Mouse (Mus musculus) kidney, embryonic 16.5 days (tissue): Measurements from ENCODE around the gene Shisa8. TPM values are rescaled to one million over a fixed set of nuclear protein-coding genes. Genes with fewer than 3 reads are reported as not detected.

Experiments used
- ATAC-seq: fragments of 200-750 bp; cut with Nextera tagmentation; 2 replicates; pipeline ENCODE4 v1.8.0; 2017; ENCODE audit warnings: moderate TSS enrichment; ENCODE audit not compliant: low FRiP score, low TSS enrichment
- H3K27ac ChIP-seq: fragments of 300-500 bp; sonication (generic); 2 replicates; pipeline ENCODE4 v1.5.1; 2014; ENCODE audit warnings: low read length
- H3K27me3 ChIP-seq: fragments of 300-500 bp; sonication (generic); 2 replicates; pipeline ENCODE4 v1.6.1; 2014; ENCODE audit warnings: low read length, control low read depth, mixed read lengths; ENCODE audit not compliant: insufficient read depth
- H3K36me3 ChIP-seq: fragments of 300-500 bp; sonication (generic); 2 replicates; pipeline ENCODE4 v1.6.1; 2014; ENCODE audit warnings: low read length, control low read depth, mixed read lengths; ENCODE audit not compliant: insufficient read depth
- H3K4me1 ChIP-seq: fragments of 300-500 bp; sonication (generic); 2 replicates; pipeline ENCODE4 v1.6.1; 2014; ENCODE audit warnings: low read length, control low read depth, mixed read lengths; ENCODE audit not compliant: insufficient read depth
- H3K4me2 ChIP-seq: fragments of 300-500 bp; sonication (generic); replicated peaks from 2 replicates; pipeline ENCODE4 v1.6.1; 2014; ENCODE audit warnings: low read depth, low read length
- H3K4me3 ChIP-seq: fragments of 300-500 bp; sonication (generic); 2 replicates; pipeline ENCODE4 v1.5.1; 2014; ENCODE audit warnings: mild to moderate bottlenecking, low read length
- H3K9ac ChIP-seq: fragments of 300-500 bp; sonication (generic); replicated peaks from 2 replicates; pipeline ENCODE4 v1.6.1; 2014; ENCODE audit warnings: low read length
- H3K9me3 ChIP-seq: fragments of 300-500 bp; sonication (generic); 2 replicates; pipeline ENCODE4 v1.6.1; 2016; ENCODE audit warnings: low read length, control low read depth
- WGBS: fragments of 180-500 bp; shearing (Covaris S2); extraction: QIAGEN DNeasy Blood & Tissue Kit; methylation state at CpG from one replicate; pipeline ENCODE4 v1.1.7; 2014; 5-methylcytosine and 5-hydroxymethylcytosine counted together
- polyA plus RNA-seq: library from polyadenylated mRNA; unstranded; fragments of >200 nt; fragmentation: Nextera tagmentation; extraction: Ambion mirVana; gene quantifications from 2 replicates; pipeline ENCODE4 v1.2.1, GENCODE M21; 2015

The Shisa8 gene
- polyA plus RNA-seq, 1 experiment from 2014 or later: 0.41 TPM

DNA sequence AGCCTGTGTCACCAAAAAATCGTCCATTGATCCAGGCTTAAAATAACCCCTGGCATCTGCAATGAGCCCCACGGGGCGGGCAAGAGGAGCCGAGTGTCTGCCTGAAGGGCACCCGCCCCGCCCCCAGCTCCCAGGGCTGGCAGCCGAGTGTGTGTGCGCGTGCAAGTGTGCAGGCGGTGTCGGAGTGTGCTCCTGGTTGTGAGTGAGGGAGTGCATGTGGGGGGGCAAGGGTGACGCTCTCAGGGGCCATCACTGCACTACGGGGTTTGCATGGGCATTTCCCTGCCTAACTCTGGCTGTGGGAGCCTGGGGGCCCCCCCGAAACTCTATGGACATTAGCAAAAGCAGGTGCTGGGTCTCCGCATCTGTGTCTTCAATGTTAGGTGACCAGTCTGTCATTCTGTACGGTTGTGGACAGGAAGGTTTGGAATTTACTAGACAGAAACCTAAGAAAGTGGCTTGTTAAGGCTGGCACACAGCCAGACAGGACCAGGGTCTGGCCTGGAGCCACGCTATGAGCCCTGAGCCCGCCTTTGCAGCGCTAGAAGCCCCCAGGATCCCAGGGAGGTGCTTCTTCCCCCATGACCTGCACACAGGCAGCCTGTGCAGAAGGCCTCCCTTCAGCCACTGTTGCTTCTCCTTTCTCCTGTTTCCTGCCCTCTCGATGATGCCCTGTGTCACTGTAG, 3.7 kb upstream of the Shisa8 start:
- H3K36me3 ChIP-seq: no peaks in the 10 kb centered on the region
- no peaks in the 10 kb centered on the region for H3K9me3 ChIP-seq
- no peak overlapping the region for H3K27ac ChIP-seq
- no peak overlapping the region for H3K4me3 ChIP-seq
- H3K4me1 ChIP-seq: peaks cover 16% of the 10 kb centered on the region
- H3K4me2 ChIP-seq: no peak overlapping the region
- ATAC-seq: no peak
- H3K9ac ChIP-seq: 0 out of 2 replicates have a peak overlapping the region, but pooled peaks have one; percentile 16
- WGBS: 50% methylated on average over 20 of the region's 20 CpGs
- H3K27me3 ChIP-seq: peaks cover 57% of the 10 kb centered on the region

DNA sequence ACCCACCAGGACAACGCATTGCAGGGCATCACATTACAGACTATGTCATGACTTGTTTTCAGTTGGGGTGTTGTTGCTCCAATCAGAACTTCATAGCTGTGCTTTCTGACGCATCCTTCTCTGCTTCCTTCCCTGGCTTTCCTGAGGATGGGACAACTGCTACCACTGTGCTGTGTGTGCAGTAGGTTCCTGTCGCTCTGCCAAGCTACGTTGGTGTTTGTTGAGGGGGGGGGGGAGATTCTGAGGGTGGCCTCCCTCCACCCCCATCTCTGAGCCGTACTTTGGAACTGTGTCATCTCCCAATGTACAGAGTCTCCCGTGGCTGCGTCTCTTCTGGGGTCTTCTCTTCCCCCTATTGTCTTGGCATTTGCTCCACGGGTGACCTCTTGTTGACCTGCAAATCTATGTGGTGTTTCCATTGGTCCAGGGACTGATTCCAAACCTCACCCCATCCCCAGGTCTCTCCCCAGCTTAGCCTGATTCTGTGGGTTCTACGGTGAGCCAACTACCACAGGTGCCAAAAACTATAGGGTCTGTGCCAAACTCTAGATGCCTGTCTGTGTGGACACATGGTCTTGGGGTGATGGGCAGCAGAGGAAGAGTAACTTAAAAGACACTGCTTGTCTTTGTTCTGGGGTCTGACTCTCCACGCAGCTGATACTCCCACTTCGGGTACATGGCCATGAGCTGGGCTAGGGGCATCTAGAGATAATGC, 2.9 kb upstream of the Shisa8 start:
- no peaks in the 10 kb centered on the region for H3K36me3 ChIP-seq
- no peak overlapping the region for H3K27ac ChIP-seq
- H3K4me1 ChIP-seq: peaks cover 16% of the 10 kb centered on the region
- H3K4me2 ChIP-seq: no peak overlapping the region
- H3K9ac ChIP-seq: no peak overlapping the region
- no peak for ATAC-seq
- peaks cover 65% of the 10 kb centered on the region for H3K27me3 ChIP-seq
- 53% methylated on average over 11 of the region's 11 CpGs for WGBS
- H3K4me3 ChIP-seq: no peak overlapping the region
- H3K9me3 ChIP-seq: no peaks in the 10 kb centered on the region

DNA sequence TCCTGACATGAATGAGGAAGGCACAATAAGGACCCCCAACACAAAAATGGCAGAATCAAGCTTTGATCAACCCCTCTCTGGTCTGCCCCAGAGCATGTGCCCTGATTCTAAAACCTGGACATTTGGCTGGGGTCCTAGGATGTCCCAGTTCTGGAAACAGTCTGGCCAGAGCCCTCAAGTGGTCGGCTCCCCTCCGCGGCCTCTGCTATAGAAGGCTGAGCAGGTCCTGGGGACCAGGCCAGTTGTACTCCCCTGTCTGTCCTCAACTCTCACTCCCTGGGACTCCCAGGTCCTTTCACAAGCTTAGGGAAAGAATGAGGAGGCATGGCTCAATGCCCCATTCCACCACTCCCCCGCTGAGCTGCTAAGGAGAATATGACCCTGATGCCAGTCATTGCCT, 607 bp upstream of the Shisa8 start:
- Histone ChIP-seq H3K9ac (no peak overlapping the region), H3K9me3 (no peaks in the 10 kb centered on the region), H3K27ac (no peak overlapping the region), H3K4me1 (peaks cover 16% of the 10 kb centered on the region), H3K36me3 (no peaks in the 10 kb centered on the region), H3K4me3 (no peak overlapping the region; the same call in 1 of the 2 replicates), H3K27me3 (peaks cover 85% of the 10 kb centered on the region), H3K4me2 (0 out of 2 replicates have a peak overlapping the region, but pooled peaks have one; percentile 78)
- WGBS: 16% methylated on average over 4 of the region's 4 CpGs
- ATAC-seq: no peak

GRCm38 (mm10) chr15:82211911-82212751, 484 bp downstream of the Shisa8 start:
- peak; percentile 32; the same call in 1 of the 2 replicates for ATAC-seq
- Histone ChIP-seq H3K4me3 (peak overlapping the region; percentile 52), H3K36me3 (no peaks in the 10 kb centered on the region), H3K27me3 (peaks cover 92% of the 10 kb centered on the region), H3K9ac (peak overlapping the region; percentile 61), H3K9me3 (no peaks in the 10 kb centered on the region), H3K4me1 (peaks cover 19% of the 10 kb centered on the region), H3K4me2 (peak overlapping the region; percentile 78), H3K27ac (no peak overlapping the region)
- WGBS: under 1% methylated on average over 108 of the region's 112 CpGs

DNA sequence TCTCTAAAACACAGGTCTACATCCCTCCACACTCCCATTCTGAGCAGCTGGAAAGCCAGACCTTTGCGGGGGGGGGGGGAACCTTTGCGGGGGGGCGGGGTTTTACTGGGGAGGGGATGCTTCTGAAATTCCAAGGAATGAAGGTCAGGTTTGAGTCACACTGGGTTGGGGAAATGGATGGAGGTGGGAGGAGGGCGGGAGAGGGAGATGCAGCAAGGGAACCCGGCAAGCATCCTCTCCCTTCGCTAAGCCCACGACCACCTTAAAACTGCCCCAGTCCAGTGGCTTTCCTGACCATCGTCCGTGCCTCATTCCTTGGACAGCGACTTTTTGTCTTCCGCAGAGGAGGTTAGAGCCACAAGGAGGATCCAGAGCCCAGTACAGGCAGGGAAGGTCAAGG, 1.3 kb downstream of the Shisa8 start:
- H3K36me3 ChIP-seq: 0 out of 2 replicates have a peak, but pooled peaks cover under 1% of the 10 kb centered on the region
- WGBS: 0% methylated on average over 9 of the region's 11 CpGs
- no peaks in the 10 kb centered on the region for H3K9me3 ChIP-seq
- H3K4me1 ChIP-seq: peaks cover 28% of the 10 kb centered on the region
- H3K9ac ChIP-seq: no peak overlapping the region; the same call in 1 of the 2 replicates
- no peak for ATAC-seq
- peaks cover 93% of the 10 kb centered on the region for H3K27me3 ChIP-seq
- peak overlapping the region; percentile 78 for H3K4me2 ChIP-seq
- peak overlapping the region; percentile 52 for H3K4me3 ChIP-seq
- H3K27ac ChIP-seq: no peak overlapping the region

DNA sequence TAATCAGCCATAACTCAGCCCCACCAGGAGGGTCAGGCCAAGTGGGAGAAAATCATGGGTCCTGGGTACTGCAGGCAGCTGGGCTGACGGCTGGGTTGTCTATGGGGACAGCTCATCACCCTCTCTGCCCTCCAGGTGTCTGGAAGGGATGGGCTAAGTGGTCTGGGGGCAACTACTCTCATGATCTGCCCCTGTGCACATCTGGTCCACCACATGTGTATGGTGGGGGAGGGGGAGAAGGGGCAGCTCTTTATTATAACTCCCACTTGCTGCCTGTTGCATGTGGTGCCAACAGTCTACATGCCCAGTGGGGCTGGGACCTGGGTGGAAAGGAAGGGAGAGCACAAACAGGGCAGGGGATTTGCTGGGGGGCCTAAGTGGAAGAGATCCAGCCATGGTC, 1.8 kb downstream of the Shisa8 start:
- no peak for ATAC-seq
- Histone ChIP-seq H3K27ac (no peak overlapping the region), H3K9ac (no peak overlapping the region), H3K4me1 (peaks cover 29% of the 10 kb centered on the region), H3K27me3 (peaks cover 93% of the 10 kb centered on the region), H3K36me3 (peaks cover 5% of the 10 kb centered on the region), H3K4me3 (no peak overlapping the region), H3K9me3 (no peaks in the 10 kb centered on the region), H3K4me2 (no peak overlapping the region)
- WGBS: 35% methylated on average over 1 of the region's 1 CpGs

DNA sequence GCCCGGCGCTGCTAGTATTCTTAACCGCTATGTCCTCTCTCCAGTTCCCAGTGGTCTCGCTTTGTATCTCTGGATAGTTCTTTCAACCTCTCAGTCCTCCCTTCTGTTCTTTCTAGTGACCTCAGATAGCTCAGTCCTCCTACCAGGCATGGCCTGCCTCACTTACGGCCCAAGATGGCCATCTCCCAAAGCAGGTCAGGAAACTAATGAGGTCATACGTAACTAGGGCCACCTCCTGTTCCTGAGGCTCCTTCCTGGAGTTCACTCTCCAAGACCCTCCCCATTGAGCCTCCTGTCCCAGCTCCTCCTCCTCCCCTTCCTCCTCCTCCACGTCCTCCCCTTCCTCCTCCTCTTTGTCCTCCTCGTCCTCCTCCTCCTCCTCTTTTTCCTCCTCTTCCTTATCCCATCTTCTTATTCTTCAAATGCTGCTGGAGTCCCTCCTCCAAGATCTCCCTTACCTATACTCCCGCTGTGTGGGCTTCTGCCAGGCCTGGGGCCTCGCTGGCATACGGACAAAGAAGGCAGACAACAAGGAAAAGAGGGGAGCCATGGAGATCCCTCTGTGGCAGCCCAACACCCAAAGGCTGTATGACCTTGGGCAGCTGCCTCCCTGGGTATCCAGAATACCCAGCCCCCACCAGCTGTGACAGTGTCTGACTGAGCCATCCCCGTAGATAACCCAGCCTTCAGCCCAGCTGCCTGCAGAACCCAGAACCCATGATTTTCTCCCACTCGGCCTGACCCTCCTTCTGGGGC, 3.1 kb downstream of the Shisa8 start:
- H3K9me3 ChIP-seq: no peaks in the 10 kb centered on the region
- H3K4me2 ChIP-seq: no peak overlapping the region
- H3K4me3 ChIP-seq: no peak overlapping the region
- no peak for ATAC-seq
- peaks cover 11% of the 10 kb centered on the region for H3K36me3 ChIP-seq
- peaks cover 85% of the 10 kb centered on the region for H3K27me3 ChIP-seq
- WGBS: 73% methylated on average over 13 of the region's 13 CpGs
- no peak overlapping the region for H3K27ac ChIP-seq
- H3K9ac ChIP-seq: no peak overlapping the region
- peaks cover 29% of the 10 kb centered on the region for H3K4me1 ChIP-seq

DNA sequence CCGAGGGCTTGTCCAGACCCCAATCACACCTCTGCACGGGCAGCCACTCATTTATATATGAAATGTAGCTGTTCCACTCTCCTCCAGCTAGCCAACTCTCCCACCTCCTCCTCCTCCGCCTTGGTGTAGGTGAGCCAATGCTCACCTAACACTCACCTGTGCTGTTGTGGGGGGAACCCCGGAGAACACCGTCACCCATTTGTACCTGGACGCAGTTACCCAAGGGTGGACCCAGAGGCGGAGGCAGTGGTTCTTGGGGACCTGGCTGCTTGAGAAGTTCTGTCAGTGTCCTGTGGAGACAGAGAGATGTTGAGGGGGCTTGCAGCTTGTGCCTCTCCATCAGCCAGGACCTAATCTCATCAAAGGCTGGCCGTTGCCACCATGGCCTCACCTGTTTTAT, 4.3 kb downstream of the Shisa8 start:
- Histone ChIP-seq H3K9ac (no peak overlapping the region), H3K4me3 (no peak overlapping the region), H3K4me1 (peaks cover 29% of the 10 kb centered on the region), H3K4me2 (no peak overlapping the region), H3K9me3 (no peaks in the 10 kb centered on the region), H3K27ac (no peak overlapping the region), H3K36me3 (peaks cover 19% of the 10 kb centered on the region), H3K27me3 (peaks cover 77% of the 10 kb centered on the region)
- no peak for ATAC-seq
- WGBS: 85% methylated on average over 8 of the region's 8 CpGs
